Mouse (Mus musculus) lung, embryonic 14.5 days (tissue): Measurements from ENCODE around the gene Vipr1. TPM values are rescaled to one million over a fixed set of nuclear protein-coding genes. Genes with fewer than 3 reads are reported as not detected.
A peak's percentile ranks its signal among the peaks of the same experiment; 100 is the strongest.

Experiments used
- ATAC-seq: fragments of 200-750 bp; cut with Nextera tagmentation; 2 replicates; pipeline ENCODE4 v1.8.0; 2017; ENCODE audit warnings: mild to moderate bottlenecking, moderate TSS enrichment, moderate library complexity; ENCODE audit not compliant: insufficient read depth
- DNase-seq: peaks from one replicate; pipeline ENCODE4 v3.0.0-alpha.2; 2015
- H3K27ac ChIP-seq: fragments of 300-500 bp; sonication (generic); 2 replicates; pipeline ENCODE4 v1.5.1; 2014; ENCODE audit warnings: low read depth, mild to moderate bottlenecking, moderate library complexity
- H3K27me3 ChIP-seq: fragments of 300-500 bp; sonication (generic); 2 replicates; pipeline ENCODE4 v1.6.1; 2014; ENCODE audit warnings: low read length, control low read depth; ENCODE audit not compliant: insufficient read depth
- H3K36me3 ChIP-seq: fragments of 300-500 bp; sonication (generic); 2 replicates; pipeline ENCODE4 v1.6.1; 2014; ENCODE audit warnings: control low read depth; ENCODE audit not compliant: insufficient read depth
- H3K4me1 ChIP-seq: fragments of 300-500 bp; sonication (generic); 2 replicates; pipeline ENCODE4 v1.6.1; 2014; ENCODE audit warnings: antibody characterized with exemption, control low read depth; ENCODE audit not compliant: insufficient read depth
- H3K4me2 ChIP-seq: fragments of 300-500 bp; sonication (generic); 2 replicates; pipeline ENCODE4 v1.6.1; 2014; ENCODE audit warnings: mild to moderate bottlenecking
- H3K4me3 ChIP-seq: fragments of 300-500 bp; sonication (generic); 2 replicates; pipeline ENCODE4 v1.5.1; 2014; ENCODE audit warnings: low read depth, low read length
- H3K9ac ChIP-seq: fragments of 300-500 bp; sonication (generic); 2 replicates; pipeline ENCODE4 v1.6.1; 2014
- H3K9me3 ChIP-seq: fragments of 300-500 bp; sonication (generic); 2 replicates; pipeline ENCODE4 v1.6.1; 2016; ENCODE audit warnings: low read depth, low read length, control low read depth
- CTCF ChIP-seq: IDR thresholded peaks from 2 replicates; pipeline ENCODE4 v1.5.1; 2016; ENCODE audit warnings: antibody characterized with exemption, low read depth
- WGBS: fragments of 180-500 bp; shearing (Covaris S2); extraction: QIAGEN DNeasy Blood & Tissue Kit; methylation state at CpG from one replicate; pipeline ENCODE4 v1.1.7; 2014; 5-methylcytosine and 5-hydroxymethylcytosine counted together
- polyA plus RNA-seq: library from polyadenylated mRNA; unstranded; fragments of >200 nt; fragmentation: Nextera tagmentation; extraction: Ambion mirVana; gene quantifications from 2 replicates; pipeline ENCODE4 v1.2.1, GENCODE M21; 2014

The Vipr1 gene
- polyA plus RNA-seq, 1 experiment from 2014 or later: 0.54 TPM

DNA sequence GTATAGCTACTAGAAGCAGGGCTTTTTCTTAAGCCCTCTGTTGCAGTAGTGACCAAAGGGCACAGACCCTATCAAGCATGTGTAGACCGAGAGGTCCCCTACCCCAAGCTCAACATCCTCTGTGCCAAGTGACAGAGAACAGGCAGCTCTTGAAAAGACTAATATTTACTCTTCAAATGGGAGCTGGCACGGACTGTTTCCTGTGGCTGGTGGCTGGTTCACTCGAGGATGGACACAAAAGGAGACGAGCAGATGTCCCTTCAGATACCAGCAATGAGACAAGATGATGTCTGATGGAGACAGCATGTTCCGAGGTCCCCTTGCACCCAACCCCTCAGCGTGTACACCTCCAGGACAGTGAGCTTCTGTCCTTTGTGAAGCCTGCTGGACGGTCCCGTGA is 35.0 kb downstream of the Vipr1 start:
- Histone ChIP-seq H3K4me2 (no peak overlapping the region), H3K9ac (no peak overlapping the region), H3K36me3 (0 out of 2 replicates have a peak, but pooled peaks cover 2% of the 10 kb centered on the region), H3K9me3 (no peaks in the 10 kb centered on the region), H3K27me3 (no peaks in the 10 kb centered on the region), H3K4me3 (no peak overlapping the region), H3K4me1 (peaks cover 9% of the 10 kb centered on the region; the same call in 1 of the 2 replicates), H3K27ac (no peak overlapping the region)
- ATAC-seq (no peak), DNase-seq (peak; percentile 50)
- 25% methylated on average over 8 of the region's 8 CpGs for WGBS
- no peak for TF ChIP-seq CTCF

DNA sequence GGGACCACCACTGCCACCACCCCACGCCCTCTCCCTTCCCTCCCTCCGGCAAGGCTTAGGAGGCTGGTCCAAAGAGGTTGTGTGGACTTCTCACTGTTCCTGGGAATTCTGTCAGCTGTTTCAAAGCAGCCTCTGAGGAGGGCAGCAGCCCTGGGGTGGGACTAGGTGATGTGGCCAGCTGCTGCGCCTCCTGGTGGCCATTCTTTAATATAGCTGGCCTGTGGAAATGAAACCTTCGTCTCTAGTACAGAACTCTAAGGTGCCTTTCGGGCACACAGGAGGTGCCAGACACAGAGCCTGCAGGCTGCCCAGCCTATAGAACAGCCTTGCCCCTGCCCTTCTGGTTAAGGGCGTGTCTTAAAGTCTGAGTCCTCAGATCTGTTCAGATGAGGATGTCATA is 37.0 kb downstream of the Vipr1 start:
- WGBS: 21% methylated on average over 6 of the region's 6 CpGs
- H3K27ac ChIP-seq: no peak overlapping the region
- H3K9ac ChIP-seq: no peak overlapping the region
- no peaks in the 10 kb centered on the region for H3K9me3 ChIP-seq
- peaks cover 15% of the 10 kb centered on the region; the same call in 1 of the 2 replicates for H3K36me3 ChIP-seq
- DNase-seq: peak; percentile 83
- ATAC-seq: peak; percentile 72
- TF ChIP-seq CTCF: peak; percentile 90
- H3K27me3 ChIP-seq: no peaks in the 10 kb centered on the region
- no peak overlapping the region for H3K4me2 ChIP-seq
- peaks cover 8% of the 10 kb centered on the region; the same call in 1 of the 2 replicates for H3K4me1 ChIP-seq
- H3K4me3 ChIP-seq: no peak overlapping the region

DNA sequence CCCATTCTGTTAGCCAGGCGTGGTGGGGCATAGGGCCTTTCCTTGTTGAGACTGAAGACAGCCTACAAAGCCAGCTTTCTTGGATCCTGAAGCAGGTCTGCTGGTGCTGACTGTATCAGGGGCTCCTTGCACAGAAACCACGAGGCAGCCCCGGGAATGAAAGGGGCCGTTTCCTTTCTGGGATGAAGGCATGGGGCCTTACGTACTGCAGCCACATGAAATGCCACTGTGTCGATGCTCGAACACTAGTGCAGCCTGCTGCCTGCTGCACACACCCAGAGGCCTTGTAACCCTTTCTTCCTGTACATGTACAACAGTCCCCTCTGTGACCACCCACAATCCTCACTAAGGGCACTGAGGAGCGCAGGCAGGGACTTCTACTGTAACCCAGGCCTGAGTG is 38.7 kb downstream of the Vipr1 start:
- no peaks in the 10 kb centered on the region for H3K9me3 ChIP-seq
- H3K27me3 ChIP-seq: no peaks in the 10 kb centered on the region
- no peak overlapping the region for H3K4me3 ChIP-seq
- 77% methylated on average over 8 of the region's 8 CpGs for WGBS
- peaks cover 8% of the 10 kb centered on the region; the same call in 1 of the 2 replicates for H3K4me1 ChIP-seq
- no peak overlapping the region for H3K4me2 ChIP-seq
- peaks cover 18% of the 10 kb centered on the region; the same call in 1 of the 2 replicates for H3K36me3 ChIP-seq
- no peak for ATAC-seq
- H3K27ac ChIP-seq: no peak overlapping the region
- DNase-seq: no peak
- no peak for TF ChIP-seq CTCF
- H3K9ac ChIP-seq: no peak overlapping the region

DNA sequence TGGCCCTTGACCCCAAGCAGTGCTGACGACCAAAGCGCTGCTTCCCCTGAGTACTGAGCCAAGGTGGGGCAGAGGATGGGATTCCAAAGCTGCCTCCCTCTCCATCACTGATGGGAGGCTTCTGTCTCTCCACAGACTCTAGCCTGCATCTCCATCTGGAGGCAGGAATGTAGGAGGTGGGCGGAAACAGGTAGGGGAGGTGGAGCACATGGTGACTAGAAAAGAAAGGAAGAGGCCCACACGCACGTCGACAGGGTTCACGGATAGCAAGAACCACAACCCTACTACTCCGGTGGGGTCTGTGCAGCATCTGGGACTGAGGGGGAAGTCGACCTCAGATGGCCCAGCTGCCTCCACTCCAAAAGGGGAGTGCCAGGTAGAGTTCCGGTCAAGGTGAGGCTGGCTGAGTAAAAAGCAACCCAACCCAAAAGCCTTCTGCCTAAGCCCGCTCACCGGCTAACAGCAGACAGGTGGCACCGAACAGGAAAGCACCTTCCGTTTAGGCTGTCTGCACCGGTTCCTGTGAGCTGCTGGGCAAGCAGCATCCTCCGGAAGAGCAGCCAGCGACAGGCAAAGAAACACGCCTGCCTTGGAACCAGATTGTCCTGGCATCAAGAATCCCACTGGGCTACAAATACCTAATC is 39.6 kb downstream of the Vipr1 start:
- ATAC-seq (no peak), DNase-seq (no peak)
- Histone ChIP-seq H3K4me3 (no peak overlapping the region), H3K27me3 (no peaks in the 10 kb centered on the region), H3K36me3 (peaks cover 18% of the 10 kb centered on the region; the same call in 1 of the 2 replicates), H3K9ac (no peak overlapping the region), H3K9me3 (no peaks in the 10 kb centered on the region), H3K27ac (no peak overlapping the region), H3K4me1 (peaks cover 8% of the 10 kb centered on the region; the same call in 1 of the 2 replicates), H3K4me2 (no peak overlapping the region)
- 72% methylated on average over 18 of the region's 18 CpGs for WGBS
- TF ChIP-seq CTCF: peak; percentile 7; the same call in 1 of the 2 replicates

DNA sequence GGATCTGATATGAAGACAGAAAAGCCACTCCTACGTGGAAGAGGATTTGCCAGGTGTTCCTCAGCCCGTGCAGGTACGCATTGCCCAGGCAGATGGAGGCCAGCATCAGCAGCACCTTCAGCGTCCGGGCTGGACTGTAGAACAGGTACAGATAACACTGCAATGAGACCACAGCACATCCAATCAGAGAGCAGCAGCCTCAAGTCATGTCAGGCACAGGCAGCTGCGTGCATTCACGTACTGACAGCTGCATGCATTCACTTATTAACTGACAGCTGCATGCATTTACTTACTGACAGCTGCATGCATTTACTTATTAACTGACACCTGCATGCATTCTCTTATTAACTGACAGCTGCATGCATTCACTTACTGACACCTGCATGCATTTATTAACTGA is 42.2 kb downstream of the Vipr1 start:
- no peak for TF ChIP-seq CTCF
- no peak for ATAC-seq

DNA sequence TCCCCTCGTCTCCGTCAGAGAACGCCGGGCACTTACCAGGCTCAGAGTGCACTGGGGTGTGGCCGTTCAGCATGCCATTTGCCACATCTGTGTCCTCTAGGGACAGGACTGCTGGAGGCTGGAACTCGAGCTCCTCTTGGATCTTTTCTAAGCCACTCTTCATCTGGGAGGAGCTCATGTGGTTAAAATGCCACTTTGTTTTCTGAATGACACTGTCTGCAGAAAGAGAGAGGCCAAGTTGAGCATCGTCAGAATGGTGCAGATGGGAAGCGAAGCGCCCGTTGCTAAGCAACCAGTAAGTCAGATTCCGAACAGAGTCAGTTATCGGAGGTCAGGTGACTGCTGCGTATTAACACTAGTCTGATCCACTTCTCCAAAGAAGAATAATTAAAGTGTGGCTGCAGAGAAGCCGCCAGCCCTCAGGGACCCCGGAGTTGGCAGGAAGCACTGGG is 47.7 kb downstream of the Vipr1 start:
- Histone ChIP-seq H3K4me1 (no peaks in the 10 kb centered on the region), H3K9ac (no peak overlapping the region), H3K9me3 (no peaks in the 10 kb centered on the region), H3K36me3 (peaks cover 37% of the 10 kb centered on the region), H3K27me3 (no peaks in the 10 kb centered on the region), H3K4me3 (no peak overlapping the region), H3K4me2 (no peak overlapping the region), H3K27ac (no peak overlapping the region)
- ATAC-seq (no peak), DNase-seq (no peak)
- no peak for TF ChIP-seq CTCF
- WGBS: 68% methylated on average over 15 of the region's 15 CpGs

More for the DNA sequence above, 42.2 kb downstream of the Vipr1 start:
- no peak overlapping the region for H3K9ac ChIP-seq
- H3K4me3 ChIP-seq: no peak overlapping the region
- no peaks in the 10 kb centered on the region for H3K4me1 ChIP-seq
- H3K27ac ChIP-seq: no peak overlapping the region
- H3K27me3 ChIP-seq: no peaks in the 10 kb centered on the region
- H3K36me3 ChIP-seq: peaks cover 30% of the 10 kb centered on the region
- DNase-seq: no peak
- no peaks in the 10 kb centered on the region for H3K9me3 ChIP-seq
- WGBS: 71% methylated on average over 7 of the region's 7 CpGs
- no peak overlapping the region for H3K4me2 ChIP-seq

DNA sequence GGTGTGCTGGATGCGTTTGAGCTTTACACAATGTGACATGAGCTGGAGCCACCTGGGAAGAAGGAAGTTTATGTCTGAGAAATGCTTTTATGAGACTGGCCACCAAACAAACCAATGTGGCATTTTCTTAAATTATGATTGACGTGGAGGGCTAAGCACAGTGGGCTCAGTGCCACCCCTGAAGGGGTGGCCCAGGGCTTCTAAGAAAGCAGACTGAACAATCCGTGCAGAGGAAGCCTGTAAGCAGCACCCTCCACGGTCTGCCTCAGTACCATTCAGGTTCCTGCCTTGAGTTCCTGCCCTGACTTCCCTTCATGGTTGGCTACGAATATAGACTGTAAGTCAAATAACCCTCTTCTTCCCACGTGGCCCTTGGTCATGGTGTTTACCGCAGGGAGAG is 48.2 kb downstream of the Vipr1 start:
- peaks cover 35% of the 10 kb centered on the region for H3K36me3 ChIP-seq
- H3K27ac ChIP-seq: no peak overlapping the region
- WGBS: 86% methylated on average over 7 of the region's 7 CpGs

More for the DNA sequence above, 48.2 kb downstream of the Vipr1 start:
- Histone ChIP-seq H3K27me3 (no peaks in the 10 kb centered on the region), H3K4me3 (no peak overlapping the region), H3K9ac (no peak overlapping the region), H3K4me1 (no peaks in the 10 kb centered on the region), H3K9me3 (no peaks in the 10 kb centered on the region), H3K4me2 (no peak overlapping the region)
- ATAC-seq: no peak
- no peak for TF ChIP-seq CTCF
- no peak for DNase-seq
